Mouse (Mus musculus) cerebellum, adult 18-20 months (tissue): ENCODE measurements at regions not wholly inside any gene's neighbourhood (a gene's known extent, or its start where the extent isn't known, plus 50 kb on each side); places are given as distances from the start of the nearest gene placed in this dataset.

Experiments
- DNase-seq, 2 experiments: peaks; one replicate each; pipeline ENCODE4 v3.0.0; 2021

GRCm38 (mm10) chr5:126622551-126622950 lies 619.1 kb upstream of the Tmem132c start:
- no peak for DNase-seq

- peak; percentile 15 to 35 for DNase-seq
These were observed 618.4 kb upstream of the Tmem132c start for GRCm38 (mm10) chr5:126623205-126623604.

- no peak for DNase-seq
These were observed 611.8 kb upstream of the Tmem132c start for GRCm38 (mm10) chr5:126629826-126630225.

GRCm38 (mm10) chr5:126650415-126650814 lies 591.2 kb upstream of the Tmem132c start:
- DNase-seq: no peak

- no peak for DNase-seq
These were observed 590.2 kb upstream of the Tmem132c start for GRCm38 (mm10) chr5:126651367-126651766.

GRCm38 (mm10) chr5:126662648-126663047 lies 579.0 kb upstream of the Tmem132c start:
- no peak for DNase-seq

- peak; percentile 13 to 25 for DNase-seq
These were observed 570.5 kb upstream of the Tmem132c start for GRCm38 (mm10) chr5:126671156-126671555.

GRCm38 (mm10) chr5:126680262-126680661 lies 561.3 kb upstream of the Tmem132c start:
- DNase-seq: no peak

- DNase-seq: peak; percentile 6 to 11
These were observed 542.3 kb upstream of the Tmem132c start for GRCm38 (mm10) chr5:126699314-126699713.

GRCm38 (mm10) chr5:126703516-126704282 lies 537.9 kb upstream of the Tmem132c start:
- DNase-seq: no peak

GRCm38 (mm10) chr5:126705871-126706270 lies 535.7 kb upstream of the Tmem132c start:
- no peak for DNase-seq

- no peak for DNase-seq
These were observed 534.9 kb upstream of the Tmem132c start for GRCm38 (mm10) chr5:126706701-126707100.

- DNase-seq: no peak
These were observed 526.9 kb upstream of the Tmem132c start for GRCm38 (mm10) chr5:126714672-126715071.

GRCm38 (mm10) chr5:126718421-126718820 lies 523.2 kb upstream of the Tmem132c start:
- DNase-seq: no peak

- no peak for DNase-seq
These were observed 520.3 kb upstream of the Tmem132c start for GRCm38 (mm10) chr5:126721300-126721699.

- no peak for DNase-seq
These were observed 518.0 kb upstream of the Tmem132c start for GRCm38 (mm10) chr5:126723304-126724295.

- no peak for DNase-seq
These were observed 517.3 kb upstream of the Tmem132c start for GRCm38 (mm10) chr5:126724329-126724728.

- peak; percentile 42 to 44 for DNase-seq
These were observed 508.1 kb upstream of the Tmem132c start for GRCm38 (mm10) chr5:126733470-126733869.

GRCm38 (mm10) chr5:126735733-126736132 lies 505.9 kb upstream of the Tmem132c start:
- DNase-seq: no peak

- DNase-seq: no peak
These were observed 503.9 kb upstream of the Tmem132c start for GRCm38 (mm10) chr5:126737681-126738080.

- no peak for DNase-seq
These were observed 500.7 kb upstream of the Tmem132c start for GRCm38 (mm10) chr5:126740861-126741410.

- DNase-seq: no peak
These were observed 486.5 kb upstream of the Tmem132c start for GRCm38 (mm10) chr5:126755107-126755506.

- DNase-seq: no peak
These were observed 476.4 kb upstream of the Tmem132c start for GRCm38 (mm10) chr5:126765037-126765707.
